Mouse (Mus musculus) embryonic facial prominence, embryonic 10.5 days (tissue): ENCODE data around the gene Ess2. TPM values are rescaled to one million over a fixed set of nuclear protein-coding genes. Genes with fewer than 3 reads are reported as not detected.
A peak's percentile ranks its signal among the peaks of the same experiment; 100 is the strongest.

Source experiments
- DNase-seq: peaks from one replicate; pipeline ENCODE4 v3.0.0-alpha.2; 2017; ENCODE audit warnings: low spot score
- H3K27ac ChIP-seq: fragments of 300-500 bp; sonication (generic); replicated peaks from 2 replicates; pipeline ENCODE4 v1.5.1; 2016; ENCODE audit warnings: mild to moderate bottlenecking
- H3K27me3 ChIP-seq: fragments of 300-500 bp; sonication (generic); replicated peaks from 2 replicates; pipeline ENCODE4 v1.6.1; 2016; ENCODE audit warnings: low read depth, mild to moderate bottlenecking; ENCODE audit not compliant: poor library complexity, severe bottlenecking
- H3K36me3 ChIP-seq: fragments of 300-500 bp; sonication (generic); replicated peaks from 2 replicates; pipeline ENCODE4 v1.6.1; 2016; ENCODE audit warnings: mild to moderate bottlenecking, moderate library complexity
- H3K4me1 ChIP-seq: fragments of 300-500 bp; sonication (generic); 2 replicates; pipeline ENCODE4 v1.6.1; 2016
- H3K4me3 ChIP-seq: fragments of 300-500 bp; sonication (generic); 2 replicates; pipeline ENCODE4 v1.5.1; 2016; ENCODE audit warnings: mild to moderate bottlenecking, moderate library complexity
- H3K9me3 ChIP-seq: fragments of 300-500 bp; sonication (generic); 2 replicates; pipeline ENCODE4 v1.6.1; 2016; ENCODE audit warnings: mild to moderate bottlenecking
- WGBS: fragments of 180-500 bp; shearing (Covaris S2); methylation state at CpG from one replicate; pipeline ENCODE4 v1.1.7; 2016; 5-methylcytosine and 5-hydroxymethylcytosine counted together
- polyA plus RNA-seq: library from polyadenylated mRNA; unstranded; fragments of >200 nt; fragmentation: Nextera tagmentation; extraction: Ambion mirVana; gene quantifications from 2 replicates; pipeline ENCODE4 v1.2.1, GENCODE M21; 2016

Ess2 gene
- polyA plus RNA-seq, 1 experiment from 2014 or later, result 60.6 TPM

DNA sequence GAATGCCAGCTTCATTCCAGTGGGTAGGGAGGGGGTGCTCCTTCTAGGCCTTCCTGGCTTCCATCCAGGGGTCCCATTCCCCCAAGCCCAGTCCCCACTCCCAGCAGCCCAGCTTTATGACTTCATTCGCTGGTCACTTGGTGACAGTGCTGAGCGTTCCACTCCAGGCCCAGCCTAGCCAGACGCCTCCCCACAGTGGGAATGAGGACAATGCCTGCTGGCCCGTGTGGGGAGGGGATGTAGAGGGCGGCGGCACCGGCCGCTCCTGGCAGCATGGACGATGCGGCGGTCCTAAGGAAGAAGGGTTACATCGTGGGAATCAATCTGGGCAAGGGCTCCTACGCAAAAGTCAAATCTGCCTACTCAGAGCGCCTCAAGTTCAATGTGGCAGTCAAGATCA lies 12.7 kb downstream of the Ess2 start, which contains the start of the genes Dgcr2 and Tssk2:
Dgcr2 (minus strand) TSS at position 101 of the 400 bp plus-strand sequence.
Tssk2 (plus strand) TSS at position 176 of the 400 bp plus-strand sequence.
- H3K4me3 ChIP-seq, result no peak within 1 kb of the TSS
- no peaks in the 10 kb centered on the region for H3K27me3 ChIP-seq
- H3K36me3 ChIP-seq, result peaks cover 61% of the 10 kb centered on the region
- DNase-seq, result no peak
- no peaks in the 10 kb centered on the region for H3K9me3 ChIP-seq
- WGBS, result 93% methylated on average over 14 of the region's 14 CpGs
- no peak within 1 kb of the TSS for H3K27ac ChIP-seq
- no peaks in the 10 kb centered on the region for H3K4me1 ChIP-seq

- no peak for DNase-seq
- peaks cover 37% of the 10 kb centered on the region for H3K36me3 ChIP-seq
These were observed 15.1 kb downstream of the Ess2 start for GRCm38 (mm10) chr16:17896091-17896490.

DNA sequence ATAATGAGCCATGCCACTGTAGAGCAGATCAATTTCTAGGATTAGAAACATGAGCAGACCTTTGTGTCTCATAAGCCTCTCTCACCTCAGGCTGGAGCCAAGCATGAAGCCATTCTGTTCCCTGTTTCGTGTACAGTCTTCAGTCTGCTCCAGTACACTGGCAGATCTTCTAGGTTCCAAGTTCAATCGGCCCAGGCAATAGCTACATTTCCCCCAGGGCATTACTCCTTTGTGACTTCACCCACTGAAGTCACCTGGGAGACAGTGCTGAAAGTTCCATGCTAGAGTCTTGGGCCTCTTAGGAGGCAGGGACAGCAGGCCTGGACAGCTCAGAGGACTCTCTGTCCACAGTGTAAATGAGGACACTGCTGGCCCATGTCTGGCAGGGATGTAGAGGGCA lies 17.2 kb downstream of the Ess2 start, which contains the start of gene Tssk1:
Tssk1 (plus strand) TSS at position 301 of the 400 bp plus-strand sequence.
- H3K27ac ChIP-seq, result no peak within 1 kb of the TSS
- H3K27me3 ChIP-seq, result no peaks in the 10 kb centered on the region
- peaks cover 26% of the 10 kb centered on the region for H3K4me1 ChIP-seq
- 75% methylated on average over 2 of the region's 2 CpGs for WGBS
- H3K4me3 ChIP-seq, result no peak within 1 kb of the TSS
- DNase-seq, result no peak
- H3K36me3 ChIP-seq, result peaks cover 22% of the 10 kb centered on the region
- no peaks in the 10 kb centered on the region for H3K9me3 ChIP-seq

More at GRCm38 (mm10) chr16:17896091-17896490, 15.1 kb downstream of the Ess2 start:
- H3K9me3 ChIP-seq, result no peaks in the 10 kb centered on the region
- H3K4me1 ChIP-seq, result peaks cover 11% of the 10 kb centered on the region; the same call in 1 of the 2 replicates
- no peak overlapping the region for H3K27ac ChIP-seq
- H3K4me3 ChIP-seq, result no peak overlapping the region
- no peaks in the 10 kb centered on the region for H3K27me3 ChIP-seq

- Histone ChIP-seq H3K4me1 (peaks cover 26% of the 10 kb centered on the region), H3K27ac (no peak overlapping the region), H3K36me3 (peaks cover 10% of the 10 kb centered on the region), H3K4me3 (no peak overlapping the region), H3K27me3 (no peaks in the 10 kb centered on the region), H3K9me3 (no peaks in the 10 kb centered on the region)
- 79% methylated on average over 3 of the region's 3 CpGs for WGBS
- DNase-seq, result no peak
These were observed 18.5 kb downstream of the Ess2 start for GRCm38 (mm10) chr16:17892606-17893005.

GRCm38 (mm10) chr16:17891567-17891959 lies 19.6 kb downstream of the Ess2 start, which contains the start of gene Gm20518:
Gene Gm20518 (minus strand): TSS chr16:17891671.
- H3K27ac ChIP-seq, result peak within 1 kb of the TSS; percentile 98
- under 1% methylated on average over 38 of the region's 38 CpGs for WGBS
- DNase-seq, result peak; percentile 100
- no peaks in the 10 kb centered on the region for H3K27me3 ChIP-seq
- no peaks in the 10 kb centered on the region for H3K9me3 ChIP-seq
- H3K4me1 ChIP-seq, result peaks cover 26% of the 10 kb centered on the region
- H3K4me3 ChIP-seq, result peak within 1 kb of the TSS; percentile 98
- H3K36me3 ChIP-seq, result peaks cover 10% of the 10 kb centered on the region

DNA sequence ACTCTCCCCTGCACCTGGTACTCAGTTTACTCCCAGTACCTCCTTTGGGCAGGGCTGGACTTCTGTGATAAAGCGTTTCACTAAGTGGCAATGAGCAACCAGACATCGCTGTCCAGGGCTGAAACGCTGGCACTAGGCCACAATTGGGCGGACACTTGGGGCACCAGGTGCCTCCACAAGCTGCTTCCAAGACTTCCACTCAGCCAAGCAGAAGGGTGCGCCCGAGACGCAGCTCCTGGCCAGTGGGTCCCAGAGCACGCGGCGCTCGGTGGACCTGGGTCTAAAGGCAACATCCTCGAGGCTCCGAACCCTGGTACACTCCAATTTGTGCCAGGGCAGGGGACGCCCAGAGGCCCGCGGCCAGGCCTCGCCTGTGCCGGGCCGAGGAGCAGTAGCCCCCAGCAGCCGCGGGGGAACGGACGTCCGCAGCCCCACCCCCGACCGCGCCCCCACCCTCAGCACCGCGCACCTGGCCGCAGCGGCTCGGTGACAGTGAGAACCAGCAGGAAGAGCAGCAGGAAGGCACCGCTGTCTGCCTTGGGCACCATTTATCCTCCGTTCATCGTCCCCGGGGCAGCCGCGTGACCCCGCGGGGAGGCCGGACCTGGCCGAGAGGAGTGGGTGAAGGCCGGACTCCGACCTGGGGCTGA lies 20.1 kb downstream of the Ess2 start:
- H3K9me3 ChIP-seq, result no peaks in the 10 kb centered on the region
- under 1% methylated on average over 44 of the region's 44 CpGs for WGBS
- no peak for DNase-seq
- peaks cover 12% of the 10 kb centered on the region for H3K36me3 ChIP-seq
- peak overlapping the region; percentile 98 for H3K4me3 ChIP-seq
- peak overlapping the region; percentile 98 for H3K27ac ChIP-seq
- no peaks in the 10 kb centered on the region for H3K27me3 ChIP-seq
- H3K4me1 ChIP-seq, result peaks cover 26% of the 10 kb centered on the region

DNA sequence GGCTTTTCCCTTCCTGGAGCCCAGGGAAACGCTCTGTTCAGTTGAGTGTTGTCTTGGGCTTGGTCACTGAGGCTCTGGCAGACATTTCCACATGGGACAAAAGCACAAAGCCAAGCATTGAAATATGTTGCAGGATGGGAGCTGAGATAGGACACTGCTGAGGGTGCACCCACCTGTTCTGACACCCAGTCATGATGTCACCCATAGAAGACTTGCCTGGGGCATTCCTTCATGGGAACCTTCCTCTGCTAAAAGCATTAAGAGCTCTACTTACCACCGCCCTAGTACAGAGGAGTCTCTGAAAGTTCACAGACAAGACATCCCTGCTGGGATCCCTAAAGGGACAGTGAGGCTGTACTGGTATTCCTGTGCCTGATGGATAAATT lies 20.8 kb downstream of the Ess2 start:
- Histone ChIP-seq H3K4me3 (peak overlapping the region; percentile 98), H3K36me3 (peaks cover 20% of the 10 kb centered on the region), H3K4me1 (peaks cover 26% of the 10 kb centered on the region), H3K27ac (peak overlapping the region; percentile 98), H3K9me3 (no peaks in the 10 kb centered on the region), H3K27me3 (no peaks in the 10 kb centered on the region)
- WGBS, result 58% methylated on average over 2 of the region's 2 CpGs
- no peak for DNase-seq

- peaks cover 26% of the 10 kb centered on the region for H3K4me1 ChIP-seq
- H3K27ac ChIP-seq, result peak overlapping the region; percentile 98; the same call in 1 of the 2 replicates
- H3K27me3 ChIP-seq, result no peaks in the 10 kb centered on the region
- WGBS, result 85% methylated on average over 6 of the region's 6 CpGs
- no peak for DNase-seq
- H3K4me3 ChIP-seq, result peak overlapping the region; percentile 98
- H3K36me3 ChIP-seq, result peaks cover 25% of the 10 kb centered on the region
- no peaks in the 10 kb centered on the region for H3K9me3 ChIP-seq
These were observed 21.3 kb downstream of the Ess2 start for GRCm38 (mm10) chr16:17889689-17890341.

- peaks cover 67% of the 10 kb centered on the region for H3K36me3 ChIP-seq
- WGBS, result 88% methylated on average over 6 of the region's 6 CpGs
- no peaks in the 10 kb centered on the region for H3K9me3 ChIP-seq
- peaks cover 6% of the 10 kb centered on the region for H3K4me1 ChIP-seq
- no peaks in the 10 kb centered on the region for H3K27me3 ChIP-seq
- no peak for DNase-seq
- H3K27ac ChIP-seq, result no peak overlapping the region
- no peak overlapping the region for H3K4me3 ChIP-seq
These were observed 27.0 kb downstream of the Ess2 start for GRCm38 (mm10) chr16:17884116-17884515.

DNA sequence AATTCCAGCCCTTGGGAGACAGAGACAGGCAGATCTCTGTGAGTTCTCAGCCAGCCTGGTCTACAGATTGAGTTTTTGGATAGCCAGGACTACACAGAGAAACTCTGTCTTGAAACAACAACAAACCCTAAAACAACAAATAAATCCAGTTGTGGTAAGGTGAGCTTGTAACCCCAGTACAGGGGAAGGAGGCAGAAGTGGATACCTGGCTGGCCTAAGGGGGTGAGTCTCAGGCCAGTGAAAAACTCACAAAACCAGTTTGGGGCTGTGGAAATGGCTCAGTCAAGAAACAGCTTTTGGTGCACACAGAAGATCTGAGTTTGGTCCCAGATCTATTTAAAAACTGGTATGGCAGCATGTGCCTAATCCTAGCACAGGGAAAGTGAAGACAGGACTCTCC lies 29.0 kb downstream of the Ess2 start:
- H3K4me1 ChIP-seq, result peaks cover 6% of the 10 kb centered on the region
- H3K27me3 ChIP-seq, result no peaks in the 10 kb centered on the region
- H3K36me3 ChIP-seq, result peaks cover 86% of the 10 kb centered on the region
- no peak overlapping the region for H3K27ac ChIP-seq
- no peak overlapping the region for H3K4me3 ChIP-seq
- H3K9me3 ChIP-seq, result no peaks in the 10 kb centered on the region
- DNase-seq, result no peak

DNA sequence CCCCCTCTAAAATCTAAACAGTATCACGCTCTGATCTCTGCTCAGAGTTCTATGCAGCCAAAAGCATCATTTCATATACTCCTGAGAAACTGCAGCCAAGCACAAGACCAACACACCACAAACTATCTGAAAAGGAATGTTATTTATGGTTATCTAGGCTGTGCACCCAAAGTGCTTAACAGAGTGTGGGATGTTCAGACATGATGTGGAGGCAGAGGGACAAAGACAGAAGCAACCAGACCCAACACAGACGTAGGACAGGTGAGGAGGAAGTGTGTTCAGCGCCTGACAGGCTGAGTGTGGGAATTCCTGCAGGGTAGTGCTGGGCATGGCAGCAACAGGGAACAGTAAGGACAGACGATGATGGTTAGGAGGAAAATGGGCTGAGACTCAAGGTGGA lies 31.6 kb downstream of the Ess2 start:
- no peak overlapping the region for H3K4me3 ChIP-seq
- peaks cover 6% of the 10 kb centered on the region for H3K4me1 ChIP-seq
- H3K36me3 ChIP-seq, result peaks cover 80% of the 10 kb centered on the region
- 94% methylated on average over 4 of the region's 4 CpGs for WGBS
- no peaks in the 10 kb centered on the region for H3K27me3 ChIP-seq
- H3K27ac ChIP-seq, result no peak overlapping the region
- no peak for DNase-seq
- H3K9me3 ChIP-seq, result no peaks in the 10 kb centered on the region

- 92% methylated on average over 1 of the region's 1 CpGs for WGBS
These were observed 35.1 kb downstream of the Ess2 start for GRCm38 (mm10) chr16:17876096-17876495.

GRCm38 (mm10) chr16:17875174-17875573 lies 36.0 kb downstream of the Ess2 start:
- WGBS, result 85% methylated on average over 4 of the region's 4 CpGs
- Histone ChIP-seq H3K27me3 (no peaks in the 10 kb centered on the region), H3K4me3 (no peak overlapping the region), H3K36me3 (peaks cover 77% of the 10 kb centered on the region), H3K4me1 (0 out of 2 replicates have a peak, but pooled peaks cover 5% of the 10 kb centered on the region), H3K9me3 (no peaks in the 10 kb centered on the region), H3K27ac (no peak overlapping the region)
- DNase-seq, result no peak

More at GRCm38 (mm10) chr16:17876096-17876495, 35.1 kb downstream of the Ess2 start:
- H3K4me1 ChIP-seq, result 0 out of 2 replicates have a peak, but pooled peaks cover 5% of the 10 kb centered on the region
- H3K36me3 ChIP-seq, result peaks cover 71% of the 10 kb centered on the region
- H3K9me3 ChIP-seq, result no peaks in the 10 kb centered on the region
- no peaks in the 10 kb centered on the region for H3K27me3 ChIP-seq
- no peak overlapping the region for H3K27ac ChIP-seq
- H3K4me3 ChIP-seq, result no peak overlapping the region
- no peak for DNase-seq
